Mouse (Mus musculus): Measurements from ENCODE around the gene Sema5a. TPM values are rescaled to one million over a fixed set of nuclear protein-coding genes. Genes with fewer than 3 reads are reported as not detected.

Gene Sema5a
- polyA plus RNA-seq, 1 experiment from 2014 or later = 9.2 TPM

- Histone ChIP-seq H3K36me3 (ENCODE audit: insufficient read depth, low read length) (no peaks in the 10 kb centered on the region), H3K27ac (ENCODE audit: low read length) (no peak overlapping the region), H3K4me3 (ENCODE audit: low read depth, low read length) (no peak overlapping the region), H3K4me2 (replicated peaks; ENCODE audit: low read depth, low read length) (no peak overlapping the region), H3K4me1 (ENCODE audit: insufficient read depth, low read depth, low read length) (peaks cover 6% of the 10 kb centered on the region; the same call in 1 of the 2 replicates), H3K27me3 (replicated peaks; ENCODE audit: insufficient read depth, low read length) (no peaks in the 10 kb centered on the region), H3K9me3 (ENCODE audit: low read length) (no peaks in the 10 kb centered on the region), H3K9ac (replicated peaks; ENCODE audit: low read depth) (no peak overlapping the region)
- ATAC-seq = no peak
- TF ChIP-seq EP300 (IDR thresholded peaks at IDR 0.05) = no peak
- no peak for TF ChIP-seq CTCF (IDR thresholded peaks at IDR 0.05)
- no peak for DNase-seq (ENCODE audit: low spot score)
- WGBS = 51% methylated on average over 2 of the region's 2 CpGs
Observed at GRCm38 (mm10) chr15:32537504-32537792, 292.8 kb downstream of the Sema5a start.

GRCm38 (mm10) chr15:32538092-32538491 is 293.5 kb downstream of the Sema5a start:
- H3K4me2 ChIP-seq (replicated peaks; ENCODE audit: low read depth, low read length) = no peak overlapping the region

GRCm38 (mm10) chr15:32542746-32543145 is 298.1 kb downstream of the Sema5a start:
- H3K9ac ChIP-seq (replicated peaks; ENCODE audit: low read depth) = no peak overlapping the region
- no peak for TF ChIP-seq EP300 (IDR thresholded peaks at IDR 0.05)
- TF ChIP-seq CTCF (IDR thresholded peaks at IDR 0.05) = no peak
- H3K4me3 ChIP-seq (ENCODE audit: low read depth, low read length) = no peak overlapping the region
- DNase-seq (ENCODE audit: low spot score) (no peak), ATAC-seq (no peak)
- 57% methylated on average over 1 of the region's 1 CpGs for WGBS
- H3K36me3 ChIP-seq (ENCODE audit: insufficient read depth, low read length) = no peaks in the 10 kb centered on the region
- no peak overlapping the region for H3K4me2 ChIP-seq (replicated peaks; ENCODE audit: low read depth, low read length)
- H3K27ac ChIP-seq (ENCODE audit: low read length) = no peak overlapping the region
- H3K4me1 ChIP-seq (ENCODE audit: insufficient read depth, low read depth, low read length) = no peaks in the 10 kb centered on the region
- no peaks in the 10 kb centered on the region for H3K27me3 ChIP-seq (replicated peaks; ENCODE audit: insufficient read depth, low read length)
- H3K9me3 ChIP-seq (ENCODE audit: low read length) = no peaks in the 10 kb centered on the region

More at GRCm38 (mm10) chr15:32538092-32538491, 293.5 kb downstream of the Sema5a start:
- no peaks in the 10 kb centered on the region for H3K36me3 ChIP-seq (ENCODE audit: insufficient read depth, low read length)
- H3K9ac ChIP-seq (replicated peaks; ENCODE audit: low read depth) = no peak overlapping the region
- H3K9me3 ChIP-seq (ENCODE audit: low read length) = no peaks in the 10 kb centered on the region
- H3K4me1 ChIP-seq (ENCODE audit: insufficient read depth, low read depth, low read length) = 0 out of 2 replicates have a peak, but pooled peaks cover 3% of the 10 kb centered on the region
- DNase-seq (ENCODE audit: low spot score) = no peak
- no peak overlapping the region for H3K27ac ChIP-seq (ENCODE audit: low read length)
- no peak overlapping the region for H3K4me3 ChIP-seq (ENCODE audit: low read depth, low read length)
- no peak for TF ChIP-seq EP300 (IDR thresholded peaks at IDR 0.05)
- TF ChIP-seq CTCF (IDR thresholded peaks at IDR 0.05) = no peak
- 77% methylated on average over 3 of the region's 3 CpGs for WGBS
- H3K27me3 ChIP-seq (replicated peaks; ENCODE audit: insufficient read depth, low read length) = no peaks in the 10 kb centered on the region
- no peak for ATAC-seq

GRCm38 (mm10) chr15:32543181-32543580 is 298.6 kb downstream of the Sema5a start:
- DNase-seq (ENCODE audit: low spot score) (no peak), ATAC-seq (no peak)
- Histone ChIP-seq H3K4me2 (replicated peaks; ENCODE audit: low read depth, low read length) (no peak overlapping the region), H3K4me1 (ENCODE audit: insufficient read depth, low read depth, low read length) (no peaks in the 10 kb centered on the region), H3K27me3 (replicated peaks; ENCODE audit: insufficient read depth, low read length) (no peaks in the 10 kb centered on the region), H3K9ac (replicated peaks; ENCODE audit: low read depth) (no peak overlapping the region), H3K36me3 (ENCODE audit: insufficient read depth, low read length) (no peaks in the 10 kb centered on the region), H3K4me3 (ENCODE audit: low read depth, low read length) (no peak overlapping the region), H3K9me3 (ENCODE audit: low read length) (no peaks in the 10 kb centered on the region), H3K27ac (ENCODE audit: low read length) (no peak overlapping the region)
- TF ChIP-seq CTCF (IDR thresholded peaks at IDR 0.05) (no peak), EP300 (IDR thresholded peaks at IDR 0.05) (no peak)
- WGBS = 91% methylated on average over 3 of the region's 3 CpGs

GRCm38 (mm10) chr15:32545455-32545854 is 300.8 kb downstream of the Sema5a start:
- H3K27ac ChIP-seq (ENCODE audit: low read length) = no peak overlapping the region
- no peaks in the 10 kb centered on the region for H3K9me3 ChIP-seq (ENCODE audit: low read length)
- TF ChIP-seq CTCF (IDR thresholded peaks at IDR 0.05) = no peak
- no peak for TF ChIP-seq EP300 (IDR thresholded peaks at IDR 0.05)
- H3K9ac ChIP-seq (replicated peaks; ENCODE audit: low read depth) = no peak overlapping the region
- no peaks in the 10 kb centered on the region for H3K4me1 ChIP-seq (ENCODE audit: insufficient read depth, low read depth, low read length)
- no peaks in the 10 kb centered on the region for H3K36me3 ChIP-seq (ENCODE audit: insufficient read depth, low read length)
- H3K4me3 ChIP-seq (ENCODE audit: low read depth, low read length) = no peak overlapping the region
- no peak for ATAC-seq
- no peak for DNase-seq (ENCODE audit: low spot score)
- no peaks in the 10 kb centered on the region for H3K27me3 ChIP-seq (replicated peaks; ENCODE audit: insufficient read depth, low read length)
- no peak overlapping the region for H3K4me2 ChIP-seq (replicated peaks; ENCODE audit: low read depth, low read length)
- 68% methylated on average over 3 of the region's 3 CpGs for WGBS

- Histone ChIP-seq H3K4me2 (replicated peaks; ENCODE audit: low read depth, low read length) (no peak overlapping the region), H3K27me3 (replicated peaks; ENCODE audit: insufficient read depth, low read length) (no peaks in the 10 kb centered on the region), H3K36me3 (ENCODE audit: insufficient read depth, low read length) (no peaks in the 10 kb centered on the region), H3K9me3 (ENCODE audit: low read length) (no peaks in the 10 kb centered on the region), H3K9ac (replicated peaks; ENCODE audit: low read depth) (no peak overlapping the region), H3K4me3 (ENCODE audit: low read depth, low read length) (no peak overlapping the region), H3K4me1 (ENCODE audit: insufficient read depth, low read depth, low read length) (no peaks in the 10 kb centered on the region), H3K27ac (ENCODE audit: low read length) (no peak overlapping the region)
- no peak for ATAC-seq
- 80% methylated on average over 7 of the region's 7 CpGs for WGBS
- TF ChIP-seq EP300 (IDR thresholded peaks at IDR 0.05) = no peak
- no peak for TF ChIP-seq CTCF (IDR thresholded peaks at IDR 0.05)
- no peak for DNase-seq (ENCODE audit: low spot score)
Observed at GRCm38 (mm10) chr15:32546746-32547145, 302.1 kb downstream of the Sema5a start.

GRCm38 (mm10) chr15:32558925-32559324 is 314.3 kb downstream of the Sema5a start:
- Histone ChIP-seq H3K36me3 (ENCODE audit: insufficient read depth, low read length) (no peaks in the 10 kb centered on the region), H3K9me3 (ENCODE audit: low read length) (no peaks in the 10 kb centered on the region), H3K4me2 (replicated peaks; ENCODE audit: low read depth, low read length) (no peak overlapping the region), H3K9ac (replicated peaks; ENCODE audit: low read depth) (no peak overlapping the region), H3K27me3 (replicated peaks; ENCODE audit: insufficient read depth, low read length) (no peaks in the 10 kb centered on the region), H3K4me1 (ENCODE audit: insufficient read depth, low read depth, low read length) (no peaks in the 10 kb centered on the region), H3K4me3 (ENCODE audit: low read depth, low read length) (no peak overlapping the region), H3K27ac (ENCODE audit: low read length) (no peak overlapping the region)
- 86% methylated on average over 2 of the region's 2 CpGs for WGBS
- no peak for ATAC-seq
- DNase-seq (ENCODE audit: low spot score) = no peak
- TF ChIP-seq EP300 (IDR thresholded peaks at IDR 0.05) = no peak
- no peak for TF ChIP-seq CTCF (IDR thresholded peaks at IDR 0.05)
